Mouse (Mus musculus) embryonic fibroblast, embryonic 13.5 days (primary cell): Measurements from ENCODE around the gene Tnfrsf1b. TPM values are rescaled to one million over a fixed set of nuclear protein-coding genes. Genes with fewer than 3 reads are reported as not detected.
A peak's percentile ranks its signal among the peaks of the same experiment; 100 is the strongest.

ENCODE experiments used
- H3K27ac ChIP-seq: 2 replicates; pipeline ENCODE4 v1.5.1; 2012; ENCODE audit warnings: low read length, control low read depth, inconsistent platforms; ENCODE audit not compliant: insufficient read depth
- H3K4me1 ChIP-seq: 2 replicates; pipeline ENCODE4 v1.6.1; 2011; ENCODE audit warnings: low read length; ENCODE audit not compliant: control insufficient read depth, insufficient read depth
- H3K4me3 ChIP-seq: 2 replicates; pipeline ENCODE4 v1.5.1; 2011; ENCODE audit warnings: mild to moderate bottlenecking, control low read depth, low read length; ENCODE audit not compliant: insufficient read depth
- CTCF ChIP-seq: IDR thresholded peaks from 2 replicates; pipeline ENCODE4 v1.5.1; 2011; ENCODE audit warnings: mild to moderate bottlenecking, control low read depth, low read length, moderate library complexity, borderline replicate concordance; ENCODE audit not compliant: insufficient read depth
- POLR2A ChIP-seq: IDR thresholded peaks from 2 replicates; pipeline ENCODE4 v1.6.1; 2011; ENCODE audit warnings: low read depth, mild to moderate bottlenecking, control low read depth, low read length, moderate library complexity
- polyA plus RNA-seq: library from polyadenylated mRNA; stranded (reverse); fragments of >200 nt; gene quantifications from 2 replicates; pipeline ENCODE4 v1.2.4, GENCODE M21; 2011; ENCODE audit warnings: low read depth; ENCODE audit not compliant: missing spikeins, insufficient read length

Tnfrsf1b gene
- polyA plus RNA-seq, 1 experiment: 30.2 TPM

DNA sequence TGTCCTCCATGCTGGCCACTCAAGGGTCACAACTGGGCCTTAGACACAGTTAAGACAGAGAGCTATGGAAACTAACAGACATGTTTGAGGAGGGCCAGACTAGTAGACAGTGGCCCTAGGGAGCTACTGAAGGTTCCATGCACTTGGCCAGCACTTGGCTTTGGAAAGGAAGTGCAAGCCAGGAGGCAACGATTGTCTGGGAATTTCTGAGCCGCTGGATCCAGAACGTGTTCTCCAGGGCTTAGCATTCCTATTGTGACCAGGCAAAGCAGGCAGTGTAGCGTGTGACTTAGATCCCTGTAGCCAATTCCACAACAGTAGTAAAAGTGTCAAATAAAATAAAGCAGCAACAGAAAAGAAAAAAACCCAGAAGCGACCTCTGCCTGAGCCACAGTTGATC lies 14.1 kb upstream of the Tnfrsf1b start:
- Histone ChIP-seq H3K4me3 (no peak overlapping the region), H3K27ac (no peak overlapping the region), H3K4me1 (peaks cover 3% of the 10 kb centered on the region; the same call in 1 of the 2 replicates)
- TF ChIP-seq POLR2A (no peak), CTCF (no peak)

DNA sequence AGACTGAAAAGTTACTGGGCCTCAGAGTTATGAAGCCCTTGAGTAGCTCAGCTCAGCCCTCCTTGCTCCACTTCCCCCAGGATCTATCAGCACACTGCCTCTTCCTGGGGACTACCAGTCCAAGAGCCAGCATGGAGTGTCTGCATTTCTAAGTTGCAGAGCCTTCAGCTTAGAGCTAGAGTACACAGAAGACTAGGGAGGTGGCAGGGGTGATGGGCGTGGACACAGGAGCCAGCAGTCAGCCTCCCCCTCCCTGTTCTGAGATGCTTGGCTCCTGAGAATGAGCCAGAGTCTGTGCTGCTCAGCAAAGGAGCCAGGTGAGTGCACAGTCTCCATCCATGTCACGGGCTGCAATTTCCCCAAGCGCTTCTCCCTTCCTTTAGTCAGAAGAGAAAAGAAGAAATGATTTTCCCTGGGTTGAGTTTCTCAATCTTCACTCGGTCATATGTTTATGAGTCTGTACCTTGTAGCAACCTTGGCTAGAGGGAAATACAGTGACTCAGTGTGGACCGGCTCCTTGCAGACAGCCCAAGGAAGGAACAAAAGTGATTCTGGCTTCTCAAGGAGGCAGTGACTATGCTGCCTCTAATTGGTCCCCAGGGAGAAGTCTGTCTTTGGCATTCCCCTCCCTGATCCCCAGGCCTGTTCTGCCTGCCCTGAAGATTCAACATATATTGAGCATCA lies 11.2 kb upstream of the Tnfrsf1b start:
- no peak for TF ChIP-seq CTCF
- no peak for TF ChIP-seq POLR2A
- Histone ChIP-seq H3K4me3 (no peak overlapping the region), H3K27ac (peak overlapping the region; percentile 36; the same call in 1 of the 2 replicates), H3K4me1 (peaks cover 6% of the 10 kb centered on the region; the same call in 1 of the 2 replicates)

DNA sequence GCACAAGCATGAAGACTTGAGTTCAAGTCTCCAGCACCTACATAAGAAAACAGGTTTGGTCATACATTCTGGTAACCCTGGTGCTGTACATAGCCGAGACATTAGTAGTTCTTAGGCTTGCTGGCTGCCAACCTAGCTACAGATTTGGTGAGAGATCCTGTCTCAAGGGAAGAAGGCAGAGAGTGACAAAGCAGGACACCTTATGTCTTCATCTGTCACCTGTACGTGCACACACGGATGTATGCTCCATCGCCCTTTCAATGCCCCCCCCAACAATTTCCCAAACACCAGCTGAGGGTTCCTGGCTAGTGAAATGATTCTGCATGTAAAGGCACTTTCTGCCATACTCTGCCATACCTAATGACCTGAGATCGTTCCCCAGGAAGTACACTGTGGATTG lies 9.5 kb upstream of the Tnfrsf1b start:
- H3K4me3 ChIP-seq: no peak overlapping the region
- TF ChIP-seq CTCF (no peak), POLR2A (no peak)

DNA sequence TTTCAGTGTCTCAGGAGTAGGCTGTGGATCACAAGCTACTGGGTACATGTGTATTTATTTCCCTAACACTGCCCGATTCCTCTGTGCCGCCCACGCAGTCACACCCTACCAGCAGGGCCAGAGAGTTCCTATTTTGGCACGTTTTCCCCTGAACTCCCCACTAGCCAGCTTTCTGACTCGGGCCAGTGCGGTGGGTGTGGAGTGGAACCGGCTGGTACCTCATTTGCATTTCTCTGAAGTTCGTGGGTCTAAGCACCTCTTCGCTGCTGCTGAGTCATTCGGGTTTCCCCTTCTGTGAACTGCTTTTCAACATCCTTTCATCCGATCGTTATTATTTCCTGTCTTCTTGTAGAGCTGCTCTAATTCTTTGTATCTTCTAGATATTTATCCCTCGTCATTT lies 7.7 kb upstream of the Tnfrsf1b start:
- Histone ChIP-seq H3K4me1 (peaks cover 6% of the 10 kb centered on the region; the same call in 1 of the 2 replicates), H3K27ac (peak overlapping the region; percentile 12), H3K4me3 (no peak overlapping the region)
- TF ChIP-seq POLR2A: no peak
- TF ChIP-seq CTCF: no peak

More for the DNA sequence above, 9.5 kb upstream of the Tnfrsf1b start:
- peaks cover 6% of the 10 kb centered on the region; the same call in 1 of the 2 replicates for H3K4me1 ChIP-seq
- H3K27ac ChIP-seq: no peak overlapping the region

DNA sequence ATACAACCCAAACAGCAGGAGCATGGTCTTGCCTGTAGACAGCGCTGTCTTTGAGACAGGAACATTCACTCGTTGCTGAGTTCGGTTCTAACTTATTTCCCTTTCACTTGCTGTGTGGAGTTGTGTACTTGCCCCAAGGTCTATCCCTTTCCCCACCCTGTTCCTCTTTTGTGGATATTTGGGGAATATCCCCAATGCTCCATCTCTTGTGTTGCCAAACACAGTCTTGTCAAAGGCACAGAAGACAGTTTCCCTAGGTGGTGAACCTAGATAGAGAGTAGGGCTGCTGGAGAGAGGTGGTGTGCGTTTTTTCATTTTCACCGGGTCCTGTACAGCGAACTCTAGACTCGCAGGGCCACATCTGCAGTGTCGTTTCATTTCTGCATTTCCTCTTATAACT lies 5.9 kb upstream of the Tnfrsf1b start:
- TF ChIP-seq CTCF (no peak), POLR2A (no peak)

DNA sequence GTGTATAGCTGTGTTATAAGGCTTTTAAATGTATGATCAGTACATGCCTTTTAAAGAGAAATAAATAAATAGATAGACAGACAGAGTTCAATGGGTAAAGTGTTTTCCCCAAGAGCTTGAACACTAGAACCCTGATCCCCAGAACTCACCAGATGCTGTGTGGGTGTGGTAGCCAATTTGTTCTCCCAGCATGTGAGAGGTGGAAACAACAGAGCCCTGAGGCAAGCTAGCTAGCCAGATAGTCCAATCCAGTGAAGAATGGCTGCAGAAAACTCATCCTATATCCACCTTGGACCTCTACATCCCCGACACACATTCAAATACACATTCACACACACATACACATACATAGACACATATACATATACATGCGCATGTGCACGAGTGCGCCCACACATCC lies 4.9 kb upstream of the Tnfrsf1b start:
- Histone ChIP-seq H3K27ac (no peak overlapping the region), H3K4me1 (peaks cover 4% of the 10 kb centered on the region; the same call in 1 of the 2 replicates), H3K4me3 (no peak overlapping the region)
- no peak for TF ChIP-seq POLR2A
- no peak for TF ChIP-seq CTCF

More for the DNA sequence above, 5.9 kb upstream of the Tnfrsf1b start:
- no peak overlapping the region for H3K4me3 ChIP-seq
- no peak overlapping the region for H3K27ac ChIP-seq
- peaks cover 3% of the 10 kb centered on the region; the same call in 1 of the 2 replicates for H3K4me1 ChIP-seq

DNA sequence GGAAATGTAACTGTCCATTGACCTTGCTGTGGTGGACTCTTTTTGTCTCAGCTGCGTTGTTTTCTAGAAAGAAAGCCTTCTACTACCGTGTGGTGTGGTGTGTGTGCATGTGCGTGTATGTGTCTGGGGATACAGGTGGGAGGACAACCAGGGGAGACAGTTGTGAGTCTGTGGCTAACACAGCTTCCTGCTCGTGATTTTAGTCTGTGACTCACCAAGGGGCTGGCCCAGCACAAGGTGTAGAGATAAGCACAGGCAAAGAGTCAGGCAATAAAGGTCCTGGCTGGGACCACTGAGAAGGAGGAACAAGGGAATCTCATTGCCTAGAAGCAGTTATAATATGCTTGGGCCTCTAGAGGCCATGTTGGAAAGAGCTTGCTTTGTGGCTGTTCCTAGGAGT lies 3.3 kb upstream of the Tnfrsf1b start:
- Histone ChIP-seq H3K4me1 (peaks cover 4% of the 10 kb centered on the region; the same call in 1 of the 2 replicates), H3K27ac (no peak overlapping the region), H3K4me3 (no peak overlapping the region)
- TF ChIP-seq CTCF (no peak), POLR2A (no peak)

DNA sequence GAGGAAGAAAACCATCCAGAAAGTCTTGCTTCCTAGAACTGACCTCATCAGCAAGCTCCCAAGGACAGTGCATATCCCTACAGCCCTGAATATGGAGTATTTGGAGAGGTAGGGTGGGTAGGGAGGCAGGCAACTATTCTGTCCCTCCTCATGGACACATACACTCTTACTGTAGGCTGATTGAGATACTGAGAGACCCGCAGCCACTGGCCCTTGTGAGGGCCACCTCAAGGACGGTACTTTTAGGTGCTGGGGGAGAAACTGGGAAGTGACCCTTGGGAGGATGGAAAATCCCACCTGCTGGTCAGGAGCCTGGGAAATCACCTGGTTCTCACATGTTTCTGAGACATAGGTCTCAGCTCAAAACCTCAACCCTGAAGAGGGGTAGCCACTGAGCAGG lies 886 bp upstream of the Tnfrsf1b start:
- H3K27ac ChIP-seq: no peak overlapping the region
- H3K4me1 ChIP-seq: 0 out of 2 replicates have a peak, but pooled peaks cover 2% of the 10 kb centered on the region
- no peak overlapping the region for H3K4me3 ChIP-seq
- TF ChIP-seq CTCF (no peak), POLR2A (no peak)

DNA sequence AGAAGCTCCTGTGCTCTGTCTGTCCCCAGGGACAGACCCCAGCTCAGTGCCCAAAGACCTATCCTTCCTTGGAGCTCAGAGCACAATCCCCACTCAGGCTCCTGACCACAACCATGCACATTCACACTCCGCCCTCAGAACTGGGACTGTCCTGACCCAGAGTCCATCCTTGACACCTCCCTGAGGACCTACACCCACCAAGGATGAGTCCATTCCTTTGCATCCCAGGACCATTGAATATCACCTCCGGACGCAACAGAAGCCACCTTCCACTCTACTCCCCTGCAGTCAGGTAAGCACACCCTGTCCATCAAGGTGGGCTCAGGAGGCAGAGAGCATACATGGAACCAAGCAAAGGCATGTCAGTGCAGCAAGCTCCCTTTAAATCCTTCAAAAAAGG lies 1.1 kb downstream of the Tnfrsf1b start:
- Histone ChIP-seq H3K4me3 (peak overlapping the region; percentile 85), H3K4me1 (0 out of 2 replicates have a peak, but pooled peaks cover 5% of the 10 kb centered on the region), H3K27ac (no peak overlapping the region)
- TF ChIP-seq POLR2A (no peak), CTCF (no peak)

DNA sequence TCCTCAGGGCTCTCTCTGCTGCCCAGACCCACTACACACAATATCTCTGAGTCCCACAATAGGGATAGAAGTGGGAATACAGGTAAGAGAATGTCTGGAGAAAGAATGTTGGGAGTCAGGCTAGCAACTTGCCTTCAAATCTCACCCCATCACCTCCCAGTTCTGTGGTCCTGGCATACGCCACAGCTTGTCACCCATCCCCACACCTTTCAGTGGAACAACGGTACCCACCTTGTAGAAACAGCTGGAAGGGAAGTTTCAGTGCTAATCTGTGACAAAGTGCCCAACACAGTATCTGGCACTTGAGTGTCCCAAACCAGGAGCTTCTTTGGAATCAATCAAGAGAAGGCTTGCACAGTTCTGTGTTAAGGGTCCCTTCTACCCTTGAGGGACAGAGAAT lies 2.0 kb downstream of the Tnfrsf1b start:
- Histone ChIP-seq H3K4me3 (no peak overlapping the region), H3K4me1 (peaks cover 10% of the 10 kb centered on the region; the same call in 1 of the 2 replicates), H3K27ac (no peak overlapping the region)
- TF ChIP-seq POLR2A (no peak), CTCF (no peak)

DNA sequence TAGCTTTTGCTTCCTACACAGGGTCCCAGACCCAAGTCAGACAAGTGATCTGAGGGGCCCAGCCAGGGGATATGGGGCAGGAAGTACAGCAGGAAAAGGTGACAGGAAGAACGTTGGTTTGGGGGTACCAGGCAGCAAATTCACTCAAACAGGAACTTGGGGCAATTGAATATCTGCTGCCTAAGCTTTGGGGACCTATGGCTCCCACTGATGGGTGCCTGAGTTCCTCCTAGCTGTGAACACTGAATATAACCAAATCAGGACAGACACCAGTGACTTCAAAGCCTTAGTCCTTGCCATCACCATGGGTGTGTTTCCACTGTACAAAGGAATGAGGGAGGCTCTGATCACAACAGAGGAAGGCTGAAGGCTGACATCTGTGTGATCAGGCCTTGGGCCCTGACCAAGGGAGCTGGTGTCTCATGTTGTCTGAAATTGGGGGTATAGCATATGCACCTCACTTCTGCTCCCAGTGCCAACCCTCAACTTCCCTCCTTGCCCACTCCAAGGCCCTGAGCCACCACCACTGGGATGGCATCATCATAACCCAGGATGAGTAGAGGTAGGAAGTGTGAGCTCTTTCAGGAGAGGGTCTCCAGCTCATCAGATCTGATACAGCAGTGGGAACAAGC lies 3.8 kb downstream of the Tnfrsf1b start:
- Histone ChIP-seq H3K4me3 (no peak overlapping the region), H3K27ac (no peak overlapping the region; the same call in 1 of the 2 replicates), H3K4me1 (peaks cover 10% of the 10 kb centered on the region; the same call in 1 of the 2 replicates)
- TF ChIP-seq POLR2A (no peak), CTCF (no peak)
